In the genomic region with DNA sequence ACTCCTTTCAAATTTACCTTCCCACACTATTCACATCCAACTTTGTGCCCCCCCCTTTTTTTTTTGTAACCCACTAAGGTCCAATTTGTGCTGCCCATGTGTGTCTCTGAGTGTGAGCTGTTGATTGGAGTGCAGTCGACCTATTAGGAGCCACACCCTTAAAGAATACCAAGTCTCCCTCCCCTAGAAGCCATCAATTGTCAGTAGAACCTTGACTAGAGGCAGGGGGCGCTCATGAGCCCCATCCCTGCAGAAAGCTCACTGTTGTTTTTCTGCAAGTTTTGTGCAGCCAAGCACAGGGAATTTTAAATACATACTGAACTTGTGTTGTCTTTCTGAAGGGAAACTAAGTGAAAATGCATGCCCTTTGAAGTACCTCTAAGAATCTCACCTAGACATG, we compare ENCODE assay signal across 14 mouse cellular contexts. TPM values are rescaled to one million over a fixed set of nuclear protein-coding genes. Genes with fewer than 3 reads are reported as not detected.
DNase-seq lines count a peak whose midpoint lies in the region; ATAC-seq and TF ChIP-seq lines count a peak whose summit lies in the region.
"Had no signal": no experiment of that assay in that cellular context is flagged by ENCODE, and none has a peak within 500 bp of the region (broad histone marks: within the 10 kb centered on the region; RNA-seq: fewer than 3 reads in every experiment).

No protein-coding gene starts in this region.

- TF ChIP-seq CTCF in lung, embryonic 14.5 days (IDR thresholded peaks at IDR 0.05; ENCODE audit: low read depth) = peak; percentile 46

- no peaks in the 10 kb centered on the region for H3K36me3 ChIP-seq in lung, embryonic 14.5 days (ENCODE audit: insufficient read depth)
- no peaks in the 10 kb centered on the region for H3K36me3 ChIP-seq in midbrain, embryonic 13.5 days
- H3K36me3 ChIP-seq: embryonic facial prominence, embryonic 15.5 days; hindbrain, embryonic 15.5 days; midbrain, embryonic 10.5 days; stomach, embryonic 15.5 days had no signal

- 10% methylated on average over 2 of the region's 2 CpGs for WGBS in lung, embryonic 14.5 days
- 10% methylated on average over 2 of the region's 2 CpGs for WGBS in midbrain, embryonic 13.5 days

- DNase-seq in embryo, embryonic 10 days (ENCODE audit: low spot score) = peak; percentile 25
- no peak for DNase-seq in embryo, embryonic 9.5 days (ENCODE audit: extremely low spot score)
- peak; percentile 27 for DNase-seq in lung, embryonic 14.5 days
- DNase-seq in lung, postnatal 36 days = no peak
- peak; percentile 29 for DNase-seq in NIH3T3 (ENCODE audit: low read depth)
- no peak for DNase-seq in spleen, postnatal 36 days (ENCODE audit: low spot score in 2 of 2)

- H3K4me1 ChIP-seq in lung, embryonic 14.5 days (ENCODE audit: insufficient read depth) = no peaks in the 10 kb centered on the region
- H3K4me1 ChIP-seq in midbrain, embryonic 13.5 days (replicated peaks) = no peaks in the 10 kb centered on the region
- H3K4me1 ChIP-seq: embryonic facial prominence, embryonic 15.5 days; hindbrain, embryonic 15.5 days; stomach, embryonic 15.5 days had no signal

- H3K9ac ChIP-seq in lung, embryonic 14.5 days = no peak overlapping the region
- no peak overlapping the region for H3K9ac ChIP-seq in midbrain, embryonic 13.5 days (replicated peaks)
- H3K9ac ChIP-seq: embryonic facial prominence, embryonic 15.5 days; hindbrain, embryonic 15.5 days; stomach, embryonic 15.5 days had no signal

- H3K4me3 ChIP-seq in lung, embryonic 14.5 days (ENCODE audit: low read depth, low read length) = no peak overlapping the region
- no peak overlapping the region for H3K4me3 ChIP-seq in midbrain, embryonic 13.5 days (replicated peaks)
- H3K4me3 ChIP-seq: embryonic facial prominence, embryonic 15.5 days; hindbrain, embryonic 15.5 days; midbrain, embryonic 10.5 days; stomach, embryonic 15.5 days had no signal

- H3K4me2 ChIP-seq in lung, embryonic 14.5 days = no peak overlapping the region
- no peak overlapping the region for H3K4me2 ChIP-seq in midbrain, embryonic 13.5 days (replicated peaks)
- H3K4me2 ChIP-seq: embryonic facial prominence, embryonic 15.5 days; hindbrain, embryonic 15.5 days; stomach, embryonic 15.5 days had no signal

- no peaks in the 10 kb centered on the region for H3K27me3 ChIP-seq in lung, embryonic 14.5 days (ENCODE audit: insufficient read depth, low read length)
- no peaks in the 10 kb centered on the region for H3K27me3 ChIP-seq in midbrain, embryonic 13.5 days
- H3K27me3 ChIP-seq: embryonic facial prominence, embryonic 15.5 days; hindbrain, embryonic 15.5 days; stomach, embryonic 15.5 days had no signal

- no peaks in the 10 kb centered on the region for H3K9me3 ChIP-seq in lung, embryonic 14.5 days (ENCODE audit: low read depth, low read length)
- H3K9me3 ChIP-seq in midbrain, embryonic 13.5 days = no peaks in the 10 kb centered on the region
- H3K9me3 ChIP-seq: embryonic facial prominence, embryonic 15.5 days; hindbrain, embryonic 15.5 days; midbrain, embryonic 10.5 days; stomach, embryonic 15.5 days had no signal

- no peak overlapping the region for H3K27ac ChIP-seq in lung, embryonic 14.5 days (ENCODE audit: low read depth)
- no peak overlapping the region for H3K27ac ChIP-seq in midbrain, embryonic 13.5 days
- H3K27ac ChIP-seq: embryonic facial prominence, embryonic 15.5 days; hindbrain, embryonic 15.5 days; midbrain, embryonic 10.5 days; stomach, embryonic 15.5 days had no signal

- ATAC-seq in lung, embryonic 14.5 days (ENCODE audit: insufficient read depth) = no peak
- ATAC-seq in megakaryocyte progenitor cell, adult 5-6 weeks (replicated peaks; ENCODE audit: poor library complexity) = peak; percentile 69; the same call in 1 of the 2 replicates
- no peak for ATAC-seq in midbrain, embryonic 13.5 days

RNA-seq across cellular contexts. Expression of a gene that starts 1.9 kb away (rescaled TPM):
- polyA plus RNA-seq in lung, embryonic 14.5 days (2014; fragmentation: Nextera tagmentation; extraction: Ambion mirVana) = 9.4 and 9.7 TPM in 2 replicates
- total RNA-seq in megakaryocyte progenitor cell, adult 5-6 weeks (2015) = not detected in 2 replicates
- total RNA-seq in megakaryocyte progenitor cell, adult 5-6 weeks (2017) = not detected in 2 replicates
- 0.58 TPM in 1 of 2 replicates, not detected in the other for polyA plus RNA-seq in midbrain, embryonic 13.5 days (2015; fragmentation: Nextera tagmentation; extraction: Ambion mirVana)
- total RNA-seq: gastrocnemius, adult 8-10 months; left cerebral cortex, postnatal 14 days had no signal

RNA-seq across cellular contexts. Expression of a gene that starts 31.6 kb away (rescaled TPM):
- polyA plus RNA-seq in lung, embryonic 14.5 days (2014; fragmentation: Nextera tagmentation; extraction: Ambion mirVana) = 15.9 and 16.1 TPM in 2 replicates
- 21.7 and 28.2 TPM in 2 replicates for total RNA-seq in megakaryocyte progenitor cell, adult 5-6 weeks (2015)
- total RNA-seq in megakaryocyte progenitor cell, adult 5-6 weeks (2017) = 5.0 and 6.5 TPM in 2 replicates
- polyA plus RNA-seq in midbrain, embryonic 13.5 days (2015; fragmentation: Nextera tagmentation; extraction: Ambion mirVana) = 3.7 and 4.4 TPM in 2 replicates

RNA-seq across cellular contexts. Expression of a gene that starts 35.3 kb away (rescaled TPM):
- polyA plus RNA-seq in lung, embryonic 14.5 days (2014; fragmentation: Nextera tagmentation; extraction: Ambion mirVana) = not detected in 2 replicates
- total RNA-seq in megakaryocyte progenitor cell, adult 5-6 weeks (2015) = not detected in 2 replicates
- not detected in 2 replicates for total RNA-seq in megakaryocyte progenitor cell, adult 5-6 weeks (2017)
- polyA plus RNA-seq in midbrain, embryonic 13.5 days (2015; fragmentation: Nextera tagmentation; extraction: Ambion mirVana) = not detected in 2 replicates
- total RNA-seq: gastrocnemius, adult 8-10 months; left cerebral cortex, postnatal 14 days had no signal
- polyA plus RNA-seq: embryonic facial prominence, embryonic 15.5 days; hindbrain, embryonic 15.5 days; midbrain, embryonic 10.5 days; stomach, embryonic 15.5 days had no signal

Comparison
In these comparisons a context has a peak if more than half of its experiments do, and no peak if none do; other contexts are left out.
1. DNase-seq: peak in embryo, embryonic 10 days (single experiment), lung, embryonic 14.5 days (single experiment) and NIH3T3 (single experiment); none in embryo, embryonic 9.5 days (single experiment), lung, postnatal 36 days (single experiment) and spleen, postnatal 36 days (0 of 2).